Mouse (Mus musculus): Measurements from ENCODE around the gene Gatad2b.

Gene Gatad2b

GRCm38 (mm10) chr3:90378496-90378895 is 85.5 kb downstream of the Gatad2b start:
- DNase-seq (ENCODE audit: extremely low read depth, low read depth) = no peak

DNA sequence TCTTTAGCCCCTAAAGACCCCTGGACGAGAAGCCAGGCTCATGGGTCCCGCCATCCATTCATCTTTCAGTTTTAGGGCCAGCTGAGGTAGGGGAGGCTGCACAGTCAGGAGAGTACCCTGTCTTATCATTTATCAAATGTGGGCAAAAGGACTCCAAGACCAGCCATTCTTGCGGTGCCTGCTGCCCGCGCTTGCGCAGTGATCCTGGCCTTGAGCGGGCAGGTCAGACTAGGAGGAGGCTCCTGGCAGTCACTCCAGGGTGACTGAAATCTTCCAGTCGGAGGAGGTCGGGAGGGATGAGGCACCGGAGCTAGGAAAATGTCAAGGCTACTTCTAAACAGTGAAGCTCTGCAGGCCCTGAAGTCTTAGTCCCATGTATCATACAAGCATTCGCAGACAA is 88.7 kb downstream of the Gatad2b start:
- no peak for DNase-seq (ENCODE audit: extremely low read depth, low read depth)

DNA sequence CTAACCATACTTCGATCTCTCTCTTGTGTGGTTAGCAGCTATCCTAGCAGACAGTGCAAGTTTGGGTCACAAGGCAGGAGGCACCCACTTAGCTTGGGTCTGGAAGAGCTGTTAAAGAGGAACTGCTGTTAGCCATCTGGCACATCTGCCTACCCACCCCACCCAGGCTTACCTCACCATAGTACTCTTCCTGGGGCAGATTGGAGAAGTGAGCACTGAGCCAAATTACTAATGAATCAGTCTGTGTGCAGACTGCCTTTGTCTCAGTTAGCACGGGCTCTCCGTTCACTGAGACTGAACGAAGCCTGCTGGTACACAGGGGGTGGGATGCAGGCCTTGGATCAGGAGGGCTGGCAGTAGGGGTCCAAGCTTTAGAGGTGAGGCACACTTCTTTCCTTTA is 90.7 kb downstream of the Gatad2b start:
- DNase-seq (ENCODE audit: extremely low read depth, low read depth) = peak; percentile 93

- no peak for DNase-seq (ENCODE audit: extremely low read depth, low read depth)
Observed at GRCm38 (mm10) chr3:90384851-90385375, 91.9 kb downstream of the Gatad2b start.

- DNase-seq (ENCODE audit: extremely low read depth, low read depth) = no peak
Observed at GRCm38 (mm10) chr3:90386817-90387216, 93.8 kb downstream of the Gatad2b start.

DNA sequence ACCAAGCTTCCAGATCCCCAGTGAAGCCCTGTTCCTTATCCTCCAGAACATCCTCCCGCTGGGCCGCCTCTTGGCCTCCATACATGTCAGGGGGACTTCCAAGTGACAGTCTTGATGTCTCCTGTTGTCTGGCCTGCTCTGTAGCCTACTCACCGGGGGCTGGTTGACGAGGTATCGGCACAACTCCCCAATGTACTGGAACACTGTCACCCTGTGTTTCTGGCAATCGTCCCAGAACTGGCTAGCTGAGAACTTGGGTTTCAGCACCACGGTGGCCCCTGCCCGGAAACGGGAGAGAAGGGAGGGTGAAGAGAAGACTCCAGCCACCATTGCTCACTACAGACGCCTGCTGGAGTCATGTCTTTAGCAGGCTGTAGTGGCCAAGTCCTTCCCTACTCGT is 94.5 kb downstream of the Gatad2b start:
- DNase-seq (ENCODE audit: extremely low read depth, low read depth) = no peak

DNA sequence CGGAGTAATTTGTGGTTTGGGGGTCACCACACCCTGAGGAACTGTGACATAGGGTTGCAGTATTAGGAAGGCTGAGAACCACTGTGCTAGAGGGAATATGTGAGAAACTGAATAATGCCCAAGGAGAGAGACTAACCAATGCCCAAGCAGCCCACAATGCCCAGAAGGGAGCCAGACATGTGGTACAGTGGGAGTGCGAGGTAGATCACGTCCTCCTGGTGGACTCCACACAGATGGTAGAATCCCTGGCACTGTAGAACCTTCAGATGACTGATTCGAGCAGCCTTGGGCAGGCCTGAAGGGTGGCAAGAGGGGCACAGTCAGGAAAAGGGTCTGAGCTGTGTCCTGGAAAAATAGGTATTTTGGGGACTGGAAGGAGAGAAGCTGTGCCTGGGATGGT is 95.2 kb downstream of the Gatad2b start:
- no peak for DNase-seq (ENCODE audit: extremely low read depth, low read depth)

- DNase-seq (ENCODE audit: extremely low read depth, low read depth) = no peak
Observed at GRCm38 (mm10) chr3:90388726-90389510, 95.9 kb downstream of the Gatad2b start.

- DNase-seq (ENCODE audit: extremely low read depth, low read depth) = no peak
Observed at GRCm38 (mm10) chr3:90389511-90390490, 96.8 kb downstream of the Gatad2b start, which contains the start of gene Slc27a3. Slc27a3 (minus strand) TSS chr3:90389938.

DNA sequence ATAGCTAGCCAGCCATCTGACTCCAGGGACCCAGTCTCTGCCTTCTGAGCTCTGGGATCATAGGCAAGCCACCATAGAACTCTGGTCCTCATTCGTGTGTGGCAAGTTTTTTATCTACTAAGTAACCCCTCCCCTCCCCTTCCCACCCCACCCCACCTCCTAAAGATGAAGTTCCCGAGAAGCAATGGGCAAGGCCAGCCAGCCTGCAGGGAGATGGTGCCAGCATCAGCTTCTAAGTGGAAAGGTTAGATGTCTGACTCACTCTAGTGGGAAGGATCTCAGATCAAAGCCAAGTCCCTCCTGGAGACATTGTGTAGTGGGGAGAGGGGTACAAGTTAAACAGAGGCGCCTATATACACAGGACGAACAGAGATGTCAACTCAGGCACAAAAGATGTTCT is 98.0 kb downstream of the Gatad2b start:
- no peak for DNase-seq (ENCODE audit: extremely low read depth, low read depth)

DNA sequence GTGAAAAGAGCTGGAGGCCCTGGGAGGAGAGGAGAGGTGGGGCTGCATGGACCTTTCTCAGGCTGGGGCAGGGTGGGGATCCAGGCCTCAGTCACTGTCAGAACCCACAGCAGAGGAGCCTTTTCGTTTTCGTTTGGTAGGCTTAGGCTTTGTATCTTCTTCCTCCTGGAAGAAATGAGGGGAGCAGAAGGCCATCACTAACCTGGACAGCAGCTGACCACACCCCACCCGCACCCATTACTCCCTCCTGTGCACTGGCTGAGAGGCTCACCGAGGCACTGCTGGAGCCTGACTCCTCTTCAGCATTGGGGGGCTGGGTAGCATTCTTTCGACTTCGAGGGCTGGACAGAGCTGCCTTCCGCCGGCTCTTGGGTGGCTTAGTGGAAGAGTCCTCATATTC is 99.0 kb downstream of the Gatad2b start:
- no peak for DNase-seq (ENCODE audit: extremely low read depth, low read depth)

GRCm38 (mm10) chr3:90392661-90393060 is 99.7 kb downstream of the Gatad2b start:
- DNase-seq (ENCODE audit: extremely low read depth, low read depth) = no peak

GRCm38 (mm10) chr3:90395629-90396028 is 102.7 kb downstream of the Gatad2b start:
- DNase-seq (ENCODE audit: extremely low read depth, low read depth) = no peak

GRCm38 (mm10) chr3:90400993-90401392 is 108.0 kb downstream of the Gatad2b start:
- DNase-seq (ENCODE audit: extremely low read depth, low read depth) = no peak

DNA sequence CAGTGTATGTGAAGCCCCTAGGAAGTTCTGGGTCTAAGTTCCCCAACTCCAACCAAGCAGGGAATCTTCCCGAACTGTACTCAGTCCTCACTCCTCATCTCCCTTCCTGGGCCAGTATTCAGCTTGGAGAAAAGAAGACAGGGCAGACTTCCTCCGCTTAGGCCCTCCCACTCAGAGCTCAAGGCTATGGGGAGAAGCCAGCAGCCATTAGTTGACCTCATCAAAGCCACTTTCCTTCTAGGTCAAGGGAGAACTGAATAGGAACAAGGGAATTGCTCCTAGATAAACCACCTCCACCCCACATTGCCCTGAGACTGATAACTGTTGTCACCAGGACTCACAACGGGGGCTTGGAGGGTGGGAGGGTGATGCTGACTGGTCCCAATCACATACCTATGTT is 111.1 kb downstream of the Gatad2b start:
- DNase-seq (ENCODE audit: extremely low read depth, low read depth) = no peak

DNA sequence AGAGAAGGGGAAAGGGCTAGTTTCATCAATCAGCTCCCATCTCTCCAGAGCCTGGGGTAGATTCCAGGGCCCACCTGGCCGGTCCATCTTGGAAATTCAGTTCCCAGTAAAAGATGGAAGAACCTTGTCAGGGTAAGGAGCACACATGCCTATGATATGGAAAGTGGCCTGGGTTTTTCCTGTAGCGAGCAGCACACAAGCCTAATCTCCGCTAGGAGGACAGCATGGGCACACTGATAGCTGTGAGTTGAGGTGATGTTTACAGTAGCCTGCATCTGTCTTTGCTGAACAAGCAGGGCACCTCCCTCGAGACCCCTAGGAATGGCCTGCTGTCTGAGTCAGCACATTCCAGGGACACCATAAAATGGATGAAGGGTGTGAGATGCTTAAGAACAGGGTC is 111.6 kb downstream of the Gatad2b start:
- DNase-seq (ENCODE audit: extremely low read depth, low read depth) = no peak

DNA sequence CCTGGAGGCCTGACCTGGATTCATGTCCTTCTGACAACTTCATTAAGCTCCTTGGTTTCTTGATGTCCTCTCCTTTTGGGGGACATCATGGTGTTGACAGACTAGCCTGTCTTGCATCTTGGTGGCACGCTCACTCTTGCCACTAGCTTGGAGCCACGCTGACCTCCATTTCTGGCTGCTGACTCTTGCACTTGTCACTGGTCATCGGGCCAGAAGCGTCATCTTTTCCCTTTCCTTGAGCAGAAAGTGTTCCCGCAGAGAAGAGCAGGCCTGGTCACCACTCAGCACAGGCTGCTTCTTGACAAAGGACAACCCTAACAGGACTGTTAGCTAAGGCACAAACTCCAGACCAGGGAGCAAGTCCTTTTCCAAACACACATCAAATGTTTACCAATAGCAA is 113.4 kb downstream of the Gatad2b start:
- DNase-seq (ENCODE audit: extremely low read depth, low read depth) = no peak

DNA sequence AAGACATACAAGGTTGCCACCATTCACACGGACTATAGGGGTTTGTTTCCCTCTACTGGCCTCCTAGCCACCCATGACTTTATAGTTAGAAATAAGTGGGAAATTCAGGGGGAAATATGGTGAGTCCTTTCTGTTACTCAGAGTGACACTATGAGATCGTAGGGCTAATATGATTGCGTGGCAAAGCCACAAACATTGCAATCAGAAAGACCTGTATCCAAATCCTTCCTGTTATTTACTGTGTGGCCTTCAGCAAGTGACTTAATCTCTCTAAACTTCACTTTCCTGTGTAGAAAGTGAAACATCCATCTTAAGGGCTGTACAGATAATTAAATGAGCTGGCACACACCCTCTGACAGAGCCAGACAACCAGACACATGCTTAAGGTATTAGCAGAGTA is 115.7 kb downstream of the Gatad2b start:
- DNase-seq (ENCODE audit: extremely low read depth, low read depth) = no peak

DNA sequence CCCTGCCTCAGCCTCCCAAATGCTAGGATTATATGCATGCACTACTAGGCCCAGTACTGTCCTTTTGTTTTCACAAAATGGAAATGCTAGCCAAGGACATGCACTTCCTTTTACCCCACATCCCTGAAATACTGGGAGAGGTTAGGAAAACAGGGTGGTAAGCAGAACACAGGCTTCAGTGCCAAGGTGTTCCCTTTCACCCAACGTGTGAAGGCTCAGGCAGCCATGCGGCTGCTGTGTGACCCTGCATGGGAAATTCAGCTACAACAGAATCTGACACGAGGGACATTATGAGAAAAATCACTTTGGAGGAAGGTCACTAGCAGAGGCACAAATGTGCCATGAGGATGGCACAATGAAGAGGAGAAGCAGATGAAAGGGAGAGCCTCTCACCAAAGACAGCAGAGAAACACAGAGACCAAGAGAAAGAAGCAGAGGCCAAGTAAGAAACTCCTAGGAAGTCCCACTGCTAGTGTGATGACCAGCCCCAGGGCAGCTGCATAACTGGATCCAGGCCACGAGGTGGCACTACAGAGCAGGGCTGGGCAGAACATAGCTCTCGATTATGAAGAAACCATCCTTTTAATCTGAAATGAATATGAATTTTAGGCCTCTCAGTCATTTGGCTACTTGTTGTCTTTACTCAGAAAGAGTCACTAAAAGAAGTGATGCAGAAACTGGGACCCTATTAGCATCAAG is 119.5 kb downstream of the Gatad2b start:
- peak; percentile 31 for DNase-seq (ENCODE audit: extremely low read depth, low read depth)

DNA sequence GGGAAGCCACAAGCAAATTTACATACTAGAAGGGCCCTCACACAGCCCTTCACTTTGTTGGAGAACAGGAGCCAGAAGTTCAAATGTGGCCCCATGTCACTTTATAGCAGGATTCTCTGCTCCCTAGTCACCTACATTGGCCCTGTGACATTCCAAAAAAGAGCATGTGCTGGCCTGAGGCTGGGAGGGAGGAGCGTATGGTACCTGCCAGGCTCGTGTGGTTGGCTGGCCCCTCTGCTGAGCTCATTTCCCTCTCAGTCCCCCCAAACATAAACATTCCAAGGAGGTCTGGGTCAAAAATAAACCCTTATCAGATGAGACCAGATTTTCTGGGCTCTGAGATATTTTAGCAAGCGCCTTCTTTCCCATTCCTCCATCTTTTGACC is 120.0 kb downstream of the Gatad2b start:
- DNase-seq (ENCODE audit: extremely low read depth, low read depth) = no peak
